Mouse (Mus musculus) ES-Bruce4 (cell line): Measurements from ENCODE around the gene Ubl7. TPM values are rescaled to one million over a fixed set of nuclear protein-coding genes. Genes with fewer than 3 reads are reported as not detected.

ENCODE experiments used
- H3K27ac ChIP-seq: 2 replicates; pipeline ENCODE4 v1.5.1; 2012; ENCODE audit warnings: low read length, inconsistent platforms; ENCODE audit not compliant: insufficient read depth
- H3K27me3 ChIP-seq: 2 replicates; pipeline ENCODE4 v1.6.1; 2012; ENCODE audit warnings: mild to moderate bottlenecking, low read length, inconsistent platforms; ENCODE audit not compliant: control insufficient read depth, poor library complexity, insufficient read depth, severe bottlenecking
- H3K36me3 ChIP-seq: 2 replicates; pipeline ENCODE4 v1.6.1; 2012; ENCODE audit warnings: inconsistent platforms, mild to moderate bottlenecking, low read length, moderate library complexity; ENCODE audit not compliant: control insufficient read depth, poor library complexity, insufficient read depth, severe bottlenecking
- H3K4me1 ChIP-seq: one replicate; pipeline ENCODE4 v1.8.1; 2011; ENCODE audit warnings: low read length; ENCODE audit not compliant: control insufficient read depth, insufficient read depth
- H3K4me3 ChIP-seq: 2 replicates; pipeline ENCODE4 v1.5.1; 2011; ENCODE audit warnings: low read depth, mild to moderate bottlenecking, low read length
- H3K9ac ChIP-seq: 2 replicates; pipeline ENCODE4 v1.6.1; 2012; ENCODE audit warnings: low read depth, mild to moderate bottlenecking, inconsistent platforms; ENCODE audit not compliant: poor library complexity, severe bottlenecking
- H3K9me3 ChIP-seq: replicated peaks from 2 replicates; pipeline ENCODE4 v1.6.1; 2012; ENCODE audit warnings: mild to moderate bottlenecking, low read length, inconsistent platforms; ENCODE audit not compliant: control insufficient read depth, poor library complexity, insufficient read depth, severe bottlenecking
- CTCF ChIP-seq: IDR thresholded peaks from one replicate; pipeline ENCODE4 v1.8.1; 2011; ENCODE audit warnings: low read depth, low read length
- EP300 ChIP-seq: IDR thresholded peaks from 2 replicates; pipeline ENCODE4 v1.6.1; 2011; ENCODE audit warnings: low read depth, low read length; ENCODE audit not compliant: insufficient read depth
- POLR2A ChIP-seq: IDR thresholded peaks from one replicate; pipeline ENCODE4 v1.8.1; 2011; ENCODE audit warnings: low read length; ENCODE audit not compliant: insufficient read depth
- polyA plus RNA-seq: library from polyadenylated mRNA; stranded (reverse); fragments of >200 nt; gene quantifications from 2 replicates; pipeline ENCODE4 v1.2.4, GENCODE M21; 2011; ENCODE audit warnings: low read depth; ENCODE audit not compliant: missing spikeins, insufficient read depth, insufficient read length

Ubl7 gene
- polyA plus RNA-seq, 1 experiment: 67.5 TPM

DNA sequence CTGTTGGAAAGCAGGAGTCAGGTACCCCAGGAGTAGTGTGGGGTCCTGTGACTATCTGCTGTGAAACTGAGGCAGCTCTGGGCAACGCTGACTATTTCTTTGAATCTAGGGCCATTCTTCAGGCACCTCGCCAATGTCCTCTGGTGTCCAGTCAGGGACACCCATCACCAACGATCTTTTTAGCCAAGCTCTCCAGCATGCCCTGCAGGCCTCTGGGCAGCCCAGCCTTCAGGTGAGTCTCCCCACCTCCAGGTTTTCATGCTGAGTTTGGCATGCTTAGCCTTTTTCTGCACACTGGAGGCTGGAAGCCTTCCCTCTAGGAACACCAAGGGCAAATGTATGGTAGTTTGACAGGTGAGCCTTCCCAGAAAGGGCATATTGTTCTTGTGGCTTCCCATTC lies 12.3 kb downstream of the Ubl7 start:
- H3K4me3 ChIP-seq: no peak overlapping the region
- H3K9ac ChIP-seq: no peak overlapping the region
- H3K27me3 ChIP-seq: no peaks in the 10 kb centered on the region
- peaks cover 23% of the 10 kb centered on the region for H3K36me3 ChIP-seq
- peaks cover 10% of the 10 kb centered on the region for H3K4me1 ChIP-seq
- H3K27ac ChIP-seq: no peak overlapping the region
- TF ChIP-seq CTCF: no peak
- no peak for TF ChIP-seq EP300
- no peak for TF ChIP-seq POLR2A
- H3K9me3 ChIP-seq: no peaks in the 10 kb centered on the region

DNA sequence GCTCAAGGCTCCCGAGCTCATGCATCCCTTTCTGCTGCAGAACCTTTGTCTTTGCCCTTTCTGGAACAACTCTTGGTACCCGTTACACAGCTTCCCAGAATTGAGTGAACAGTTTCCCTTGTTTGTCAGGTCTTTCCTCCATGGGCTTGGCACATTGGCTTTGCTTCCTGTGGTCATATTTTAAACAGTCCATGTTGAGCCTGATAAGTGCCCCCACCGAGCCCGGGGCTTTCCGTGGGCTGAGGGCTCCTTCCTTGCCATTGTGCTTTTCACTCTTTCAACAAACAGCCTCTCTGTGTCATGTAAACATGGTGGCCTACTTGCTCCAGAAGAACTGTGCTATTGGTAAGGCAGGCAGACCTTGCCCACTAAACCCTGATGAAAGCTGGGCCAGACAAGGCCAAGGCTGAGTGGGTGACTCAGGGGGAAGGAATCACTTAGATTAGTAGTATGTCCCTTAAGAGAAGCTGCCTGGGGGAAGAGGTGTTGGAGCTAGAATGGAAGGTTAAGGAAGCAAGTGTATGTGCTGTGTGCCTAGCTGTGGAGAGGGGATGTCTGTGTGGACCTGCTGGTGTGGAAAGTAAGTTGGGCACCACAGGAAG lies 20.5 kb downstream of the Ubl7 start:
- Histone ChIP-seq H3K4me3 (no peak overlapping the region), H3K9me3 (no peaks in the 10 kb centered on the region), H3K4me1 (no peaks in the 10 kb centered on the region), H3K27ac (no peak overlapping the region), H3K36me3 (peaks cover 2% of the 10 kb centered on the region; the same call in 1 of the 2 replicates), H3K27me3 (no peaks in the 10 kb centered on the region), H3K9ac (no peak overlapping the region)
- TF ChIP-seq EP300 (no peak), CTCF (no peak)

DNA sequence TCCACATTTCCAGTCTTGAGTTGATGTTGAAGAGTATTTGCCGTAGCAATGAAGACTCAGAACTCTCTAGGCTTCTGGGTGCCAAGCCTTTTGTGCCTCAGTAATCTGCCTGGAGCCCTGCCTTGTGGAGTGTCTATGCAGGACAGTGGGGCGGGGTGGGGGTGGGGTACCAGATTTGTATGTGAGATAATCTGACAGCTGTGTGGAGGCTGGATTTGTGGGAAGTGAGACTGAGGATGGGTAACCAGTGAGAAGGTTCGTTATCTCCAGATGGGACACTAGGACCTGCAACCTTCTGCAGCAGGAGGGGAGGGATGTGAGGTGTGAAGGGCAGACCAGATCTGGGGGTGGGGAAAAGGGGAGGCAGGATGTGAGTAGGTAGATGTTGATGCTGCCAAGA lies 21.5 kb downstream of the Ubl7 start:
- H3K9me3 ChIP-seq: no peaks in the 10 kb centered on the region
- no peaks in the 10 kb centered on the region for H3K27me3 ChIP-seq
- H3K4me3 ChIP-seq: no peak overlapping the region
- peaks cover 2% of the 10 kb centered on the region; the same call in 1 of the 2 replicates for H3K36me3 ChIP-seq
- H3K4me1 ChIP-seq: no peaks in the 10 kb centered on the region
- no peak overlapping the region for H3K27ac ChIP-seq
- TF ChIP-seq POLR2A: no peak
- TF ChIP-seq EP300: no peak
- TF ChIP-seq CTCF: no peak
- H3K9ac ChIP-seq: no peak overlapping the region

DNA sequence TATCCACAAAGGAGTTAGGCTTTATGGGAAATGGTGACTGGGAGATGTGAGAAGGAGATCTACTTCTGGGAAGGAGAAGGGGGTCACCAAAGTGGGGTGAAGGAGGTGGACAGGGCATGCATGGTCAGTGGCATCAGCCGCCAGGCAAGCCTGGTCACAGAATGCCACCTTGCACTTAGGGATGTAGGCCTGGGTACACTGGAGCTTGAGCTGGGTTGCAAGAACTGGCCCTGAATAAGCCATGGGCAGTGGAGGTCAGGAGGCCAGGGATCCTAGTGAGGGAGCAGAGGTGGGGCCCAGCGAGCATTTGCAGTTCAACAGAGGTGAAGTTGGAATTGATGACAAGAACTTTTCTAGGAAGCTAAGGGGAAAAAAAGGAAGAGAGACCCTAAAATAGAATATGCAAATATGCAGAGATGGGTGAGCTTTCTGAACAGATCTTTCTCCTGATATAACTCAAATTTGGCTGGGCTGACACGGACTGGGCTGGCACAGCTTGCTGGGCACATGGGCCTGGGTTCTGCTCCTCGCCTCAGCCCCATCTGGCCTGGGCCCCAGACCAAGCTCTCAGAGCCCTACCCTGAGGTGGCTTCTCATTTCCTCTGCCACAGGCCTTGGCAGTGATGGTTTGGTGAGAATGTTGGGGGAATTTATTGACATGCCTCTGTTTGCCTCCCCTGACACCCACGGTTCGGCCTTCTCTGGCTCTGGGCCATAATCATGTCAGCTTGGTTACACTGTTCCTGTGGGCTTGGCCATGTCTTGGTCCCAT lies 22.2 kb downstream of the Ubl7 start:
- peaks cover 2% of the 10 kb centered on the region; the same call in 1 of the 2 replicates for H3K36me3 ChIP-seq
- no peaks in the 10 kb centered on the region for H3K4me1 ChIP-seq
- no peaks in the 10 kb centered on the region for H3K27me3 ChIP-seq
- H3K9me3 ChIP-seq: no peaks in the 10 kb centered on the region
- H3K4me3 ChIP-seq: no peak overlapping the region
- no peak overlapping the region for H3K27ac ChIP-seq
- H3K9ac ChIP-seq: no peak overlapping the region
- TF ChIP-seq POLR2A (no peak), CTCF (no peak), EP300 (no peak)

DNA sequence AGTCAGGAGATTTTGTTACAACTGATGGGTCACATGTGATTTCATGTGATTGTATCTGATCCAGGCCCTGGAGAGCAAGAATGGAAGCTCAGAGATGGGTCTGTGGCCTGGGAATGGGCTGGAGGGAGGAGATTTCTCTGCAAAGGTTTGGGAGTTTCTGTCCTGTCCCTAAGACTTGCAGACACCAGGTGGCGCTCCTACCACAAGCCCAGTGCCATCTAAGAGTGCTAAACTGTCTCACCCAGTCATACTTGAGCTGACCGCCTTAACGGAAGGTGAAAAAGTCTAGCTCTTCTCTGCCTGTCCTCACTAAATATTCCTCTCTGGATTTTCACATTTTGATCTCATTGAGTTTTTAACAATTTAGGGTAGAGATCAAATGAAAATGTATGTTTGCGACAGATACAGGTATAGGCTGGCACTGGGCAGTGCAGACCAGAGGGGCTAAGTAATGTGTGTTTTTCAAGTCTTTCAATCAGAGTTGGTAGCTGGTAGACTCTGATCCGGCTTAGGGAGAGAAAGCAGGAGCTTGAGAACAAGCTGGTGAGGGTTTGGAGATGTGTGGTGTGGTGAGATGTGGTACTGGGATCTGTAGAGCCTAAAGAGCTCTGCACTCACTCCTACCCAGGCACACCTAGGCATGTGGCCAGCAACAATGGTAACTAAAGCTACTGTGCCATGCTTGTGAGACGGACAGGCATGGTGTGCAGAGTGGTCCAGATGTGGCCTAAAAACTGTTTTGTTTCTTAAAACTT lies 25.1 kb downstream of the Ubl7 start:
- Histone ChIP-seq H3K27me3 (peaks cover 5% of the 10 kb centered on the region; the same call in 1 of the 2 replicates), H3K4me1 (no peaks in the 10 kb centered on the region), H3K27ac (no peak overlapping the region), H3K9me3 (no peaks in the 10 kb centered on the region), H3K4me3 (no peak overlapping the region), H3K9ac (no peak overlapping the region), H3K36me3 (no peaks in the 10 kb centered on the region)
- TF ChIP-seq EP300 (no peak), CTCF (peak; percentile 95), POLR2A (no peak)

DNA sequence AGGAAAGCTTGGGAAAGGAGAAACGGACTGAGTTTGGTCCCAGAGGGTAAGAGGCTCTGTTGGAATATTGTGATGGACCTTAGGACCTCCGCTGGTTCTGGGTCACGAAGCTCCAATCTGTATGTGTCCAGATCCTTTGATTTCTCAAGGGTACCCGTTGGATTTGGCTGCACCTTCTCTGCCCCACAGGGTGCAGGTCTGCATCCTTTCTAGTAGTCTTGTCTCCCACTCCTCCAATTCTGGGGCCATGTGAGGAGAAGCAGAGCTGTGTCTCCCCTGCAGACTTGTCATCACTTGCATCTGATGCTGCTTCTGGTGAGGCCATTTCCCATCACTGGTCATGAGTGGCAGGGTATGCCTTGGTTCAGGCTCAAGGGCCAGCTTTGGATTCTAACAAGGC lies 26.4 kb downstream of the Ubl7 start:
- Histone ChIP-seq H3K27me3 (peaks cover 8% of the 10 kb centered on the region; the same call in 1 of the 2 replicates), H3K9me3 (no peaks in the 10 kb centered on the region), H3K4me1 (no peaks in the 10 kb centered on the region), H3K4me3 (no peak overlapping the region), H3K9ac (no peak overlapping the region), H3K27ac (no peak overlapping the region), H3K36me3 (no peaks in the 10 kb centered on the region)
- TF ChIP-seq CTCF (no peak), POLR2A (no peak), EP300 (no peak)
